Mouse (Mus musculus): Measurements from ENCODE around the gene Tns1.

Tns1 gene

GRCm38 (mm10) chr1:73910701-73911100 lies 213.5 kb downstream of the Tns1 start:
- TF ChIP-seq POU5F1 (IDR thresholded peaks at IDR 0.05; ENCODE audit: borderline replicate concordance, low read length) (no peak), NANOG (IDR thresholded peaks at IDR 0.05; ENCODE audit: borderline replicate concordance, low read length) (no peak), CTCF (conservative IDR thresholded peaks at IDR 0.05; ENCODE audit: low read length) (no peak)
- H3K4me3 ChIP-seq (replicated peaks; ENCODE audit: low read length): no peak overlapping the region
- peaks cover 18% of the 10 kb centered on the region for H3K27me3 ChIP-seq (ENCODE audit: insufficient read depth, low read length)
- H3K4me1 ChIP-seq (replicated peaks; ENCODE audit: low read depth, low read length): peaks cover 19% of the 10 kb centered on the region
- H3K9me3 ChIP-seq (ENCODE audit: low read length): no peaks in the 10 kb centered on the region
- no peaks in the 10 kb centered on the region for H3K36me3 ChIP-seq (ENCODE audit: insufficient read depth, low read length)

GRCm38 (mm10) chr1:73910111-73910510 lies 214.1 kb downstream of the Tns1 start:
- TF ChIP-seq POU5F1 (IDR thresholded peaks at IDR 0.05; ENCODE audit: borderline replicate concordance, low read length): no peak
- no peak for TF ChIP-seq NANOG (IDR thresholded peaks at IDR 0.05; ENCODE audit: borderline replicate concordance, low read length)
- no peak for TF ChIP-seq CTCF (conservative IDR thresholded peaks at IDR 0.05; ENCODE audit: low read length)
- Histone ChIP-seq H3K9me3 (ENCODE audit: low read length) (no peaks in the 10 kb centered on the region), H3K27me3 (ENCODE audit: insufficient read depth, low read length) (peaks cover 16% of the 10 kb centered on the region)

GRCm38 (mm10) chr1:73909191-73909983 lies 214.9 kb downstream of the Tns1 start:
- H3K4me1 ChIP-seq (replicated peaks; ENCODE audit: low read depth, low read length): peaks cover 18% of the 10 kb centered on the region
- no peak overlapping the region for H3K4me3 ChIP-seq (replicated peaks; ENCODE audit: low read length)
- peaks cover 8% of the 10 kb centered on the region; the same call in 1 of the 2 replicates for H3K27me3 ChIP-seq (ENCODE audit: insufficient read depth, low read length)
- no peak for TF ChIP-seq NANOG (IDR thresholded peaks at IDR 0.05; ENCODE audit: borderline replicate concordance, low read length)
- TF ChIP-seq CTCF (conservative IDR thresholded peaks at IDR 0.05; ENCODE audit: low read length): no peak
- no peak for TF ChIP-seq POU5F1 (IDR thresholded peaks at IDR 0.05; ENCODE audit: borderline replicate concordance, low read length)
- no peaks in the 10 kb centered on the region for H3K9me3 ChIP-seq (ENCODE audit: low read length)
- H3K36me3 ChIP-seq (ENCODE audit: insufficient read depth, low read length): no peaks in the 10 kb centered on the region

More at GRCm38 (mm10) chr1:73910111-73910510, 214.1 kb downstream of the Tns1 start:
- Histone ChIP-seq H3K36me3 (ENCODE audit: insufficient read depth, low read length) (no peaks in the 10 kb centered on the region), H3K4me3 (replicated peaks; ENCODE audit: low read length) (no peak overlapping the region), H3K4me1 (replicated peaks; ENCODE audit: low read depth, low read length) (peaks cover 22% of the 10 kb centered on the region)

- Histone ChIP-seq H3K27me3 (ENCODE audit: insufficient read depth, low read length) (peaks cover 4% of the 10 kb centered on the region; the same call in 1 of the 2 replicates), H3K9me3 (ENCODE audit: low read length) (no peaks in the 10 kb centered on the region), H3K4me1 (replicated peaks; ENCODE audit: low read depth, low read length) (peaks cover 11% of the 10 kb centered on the region), H3K36me3 (ENCODE audit: insufficient read depth, low read length) (no peaks in the 10 kb centered on the region), H3K4me3 (replicated peaks; ENCODE audit: low read length) (no peak overlapping the region)
- TF ChIP-seq CTCF (conservative IDR thresholded peaks at IDR 0.05; ENCODE audit: low read length) (no peak), NANOG (IDR thresholded peaks at IDR 0.05; ENCODE audit: borderline replicate concordance, low read length) (no peak), POU5F1 (IDR thresholded peaks at IDR 0.05; ENCODE audit: borderline replicate concordance, low read length) (no peak)
These were observed 215.9 kb downstream of the Tns1 start for GRCm38 (mm10) chr1:73908081-73908960.

- no peaks in the 10 kb centered on the region for H3K9me3 ChIP-seq (ENCODE audit: low read length)
- no peaks in the 10 kb centered on the region for H3K36me3 ChIP-seq (ENCODE audit: insufficient read depth, low read length)
- H3K4me3 ChIP-seq (replicated peaks; ENCODE audit: low read length): no peak overlapping the region
- H3K27me3 ChIP-seq (ENCODE audit: insufficient read depth, low read length): peaks cover 4% of the 10 kb centered on the region; the same call in 1 of the 2 replicates
- TF ChIP-seq CTCF (conservative IDR thresholded peaks at IDR 0.05; ENCODE audit: low read length) (no peak), POU5F1 (IDR thresholded peaks at IDR 0.05; ENCODE audit: borderline replicate concordance, low read length) (no peak), NANOG (IDR thresholded peaks at IDR 0.05; ENCODE audit: borderline replicate concordance, low read length) (no peak)
- H3K4me1 ChIP-seq (replicated peaks; ENCODE audit: low read depth, low read length): peaks cover 14% of the 10 kb centered on the region
These were observed 217.1 kb downstream of the Tns1 start for GRCm38 (mm10) chr1:73907166-73907565.

GRCm38 (mm10) chr1:73906376-73906775 lies 217.9 kb downstream of the Tns1 start:
- Histone ChIP-seq H3K4me3 (replicated peaks; ENCODE audit: low read length) (no peak overlapping the region), H3K36me3 (ENCODE audit: insufficient read depth, low read length) (no peaks in the 10 kb centered on the region), H3K9me3 (ENCODE audit: low read length) (no peaks in the 10 kb centered on the region), H3K4me1 (replicated peaks; ENCODE audit: low read depth, low read length) (peaks cover 20% of the 10 kb centered on the region), H3K27me3 (ENCODE audit: insufficient read depth, low read length) (peaks cover 4% of the 10 kb centered on the region; the same call in 1 of the 2 replicates)
- TF ChIP-seq NANOG (IDR thresholded peaks at IDR 0.05; ENCODE audit: borderline replicate concordance, low read length) (no peak), CTCF (conservative IDR thresholded peaks at IDR 0.05; ENCODE audit: low read length) (no peak), POU5F1 (IDR thresholded peaks at IDR 0.05; ENCODE audit: borderline replicate concordance, low read length) (no peak)

GRCm38 (mm10) chr1:73905811-73906190 lies 218.4 kb downstream of the Tns1 start:
- H3K4me3 ChIP-seq (replicated peaks; ENCODE audit: low read length): no peak overlapping the region
- TF ChIP-seq CTCF (conservative IDR thresholded peaks at IDR 0.05; ENCODE audit: low read length): no peak
- TF ChIP-seq NANOG (IDR thresholded peaks at IDR 0.05; ENCODE audit: borderline replicate concordance, low read length): no peak
- no peak for TF ChIP-seq POU5F1 (IDR thresholded peaks at IDR 0.05; ENCODE audit: borderline replicate concordance, low read length)
- H3K27me3 ChIP-seq (ENCODE audit: insufficient read depth, low read length): peaks cover 4% of the 10 kb centered on the region; the same call in 1 of the 2 replicates
- H3K9me3 ChIP-seq (ENCODE audit: low read length): no peaks in the 10 kb centered on the region
- peaks cover 20% of the 10 kb centered on the region for H3K4me1 ChIP-seq (replicated peaks; ENCODE audit: low read depth, low read length)
- no peaks in the 10 kb centered on the region for H3K36me3 ChIP-seq (ENCODE audit: insufficient read depth, low read length)

Measured in E14TG2a.4 (cell line).